Mouse (Mus musculus) ovary, postnatal 36 days (tissue): ENCODE measurements around the gene Zc3h18.

Source experiments
- DNase-seq: peaks from one replicate; pipeline ENCODE4 v3.0.0; 2022; ENCODE audit warnings: low spot score, mixed read lengths

The Zc3h18 gene

GRCm38 (mm10) chr8:122376365-122377231 lies at the start of gene Zc3h18:
Zc3h18 (plus strand) TSS chr8:122376609.
- DNase-seq, result peak; percentile 100

- no peak for DNase-seq
Measured at GRCm38 (mm10) chr8:122329072-122329471, 47.3 kb upstream of the Zc3h18 start.

GRCm38 (mm10) chr8:122329553-122330239 lies 46.7 kb upstream of the Zc3h18 start:
- no peak for DNase-seq

- no peak for DNase-seq
Measured at GRCm38 (mm10) chr8:122330446-122331133, 45.8 kb upstream of the Zc3h18 start.

GRCm38 (mm10) chr8:122331134-122331523 lies 45.3 kb upstream of the Zc3h18 start:
- no peak for DNase-seq

GRCm38 (mm10) chr8:122332753-122333506 lies 43.5 kb upstream of the Zc3h18 start:
- peak; percentile 83 for DNase-seq

- DNase-seq, result no peak
Measured at GRCm38 (mm10) chr8:122333531-122333930, 42.9 kb upstream of the Zc3h18 start.

- DNase-seq, result no peak
Measured at GRCm38 (mm10) chr8:122334791-122335490, 41.5 kb upstream of the Zc3h18 start.

- no peak for DNase-seq
Measured at GRCm38 (mm10) chr8:122335638-122336250, 40.7 kb upstream of the Zc3h18 start.

GRCm38 (mm10) chr8:122336251-122336910 lies 40.0 kb upstream of the Zc3h18 start:
- DNase-seq, result peak; percentile 25

- no peak for DNase-seq
Measured at GRCm38 (mm10) chr8:122338852-122339251, 37.6 kb upstream of the Zc3h18 start.

- DNase-seq, result no peak
Measured at GRCm38 (mm10) chr8:122340761-122341160, 35.6 kb upstream of the Zc3h18 start.

GRCm38 (mm10) chr8:122341790-122342189 lies 34.6 kb upstream of the Zc3h18 start:
- DNase-seq, result no peak

- DNase-seq, result no peak
Measured at GRCm38 (mm10) chr8:122342362-122342761, 34.0 kb upstream of the Zc3h18 start.

GRCm38 (mm10) chr8:122342806-122343209 lies 33.6 kb upstream of the Zc3h18 start:
- DNase-seq, result no peak

- DNase-seq, result no peak
Measured at GRCm38 (mm10) chr8:122343341-122343740, 33.1 kb upstream of the Zc3h18 start.

GRCm38 (mm10) chr8:122343758-122344157 lies 32.7 kb upstream of the Zc3h18 start:
- no peak for DNase-seq

GRCm38 (mm10) chr8:122344219-122344618 lies 32.2 kb upstream of the Zc3h18 start:
- no peak for DNase-seq

GRCm38 (mm10) chr8:122345181-122346095 lies 31.0 kb upstream of the Zc3h18 start:
- no peak for DNase-seq
